Mouse (Mus musculus): ENCODE results near the gene Rusc1. TPM values are rescaled to one million over a fixed set of nuclear protein-coding genes. Genes with fewer than 3 reads are reported as not detected.

Rusc1 gene
- total RNA-seq (2017) = 15.7 to 30.9 TPM (median 22.4 TPM) in 3 replicates

DNA sequence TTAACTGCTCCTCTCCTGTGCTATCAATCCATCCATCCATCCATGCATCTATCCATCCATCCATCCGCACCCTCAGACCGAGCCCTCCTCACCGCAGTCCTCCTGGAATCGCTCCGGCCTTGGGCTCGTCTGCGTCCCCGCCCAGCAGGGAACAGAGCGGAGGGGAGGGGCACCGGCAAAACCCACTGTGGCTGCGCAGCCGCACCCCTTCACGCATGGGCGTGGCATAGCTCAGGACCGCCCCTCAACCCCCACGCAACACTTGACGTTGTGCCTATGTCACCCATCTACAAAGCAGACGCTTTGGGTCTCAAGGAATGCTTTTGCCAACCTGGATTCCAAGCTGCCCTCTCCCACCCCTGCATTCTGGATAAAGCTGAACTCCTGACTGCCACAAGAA lies at the start of gene Rusc1:
TSS of gene Rusc1 (minus strand) at position 137 of the 400 bp plus-strand sequence.
- no peak for ATAC-seq (replicated peaks; ENCODE audit: insufficient number of reproducible peaks, low FRiP score, low TSS enrichment, poor library complexity, severe bottlenecking)

DNA sequence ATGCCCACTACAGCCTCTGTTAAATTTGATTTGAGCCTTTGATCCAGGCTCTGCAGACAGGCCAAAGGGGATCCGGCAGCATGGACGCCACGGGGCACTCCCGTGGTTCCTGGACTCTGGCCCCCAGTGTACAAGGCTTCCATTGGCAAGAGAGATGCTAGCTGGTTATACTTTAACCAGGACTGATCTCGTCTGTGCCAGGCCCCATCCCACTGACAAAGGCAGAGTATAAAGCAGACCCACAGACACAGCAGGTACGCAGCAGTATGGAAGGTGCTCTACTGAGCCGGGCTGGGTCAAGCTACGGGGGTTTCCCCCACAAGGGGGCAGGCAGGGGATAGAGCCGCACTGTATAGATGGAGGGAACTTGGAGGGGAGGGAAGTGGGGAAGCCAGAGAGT lies 43.3 kb upstream of the Rusc1 start:
- ATAC-seq (replicated peaks; ENCODE audit: insufficient number of reproducible peaks, low FRiP score, low TSS enrichment, poor library complexity, severe bottlenecking) = no peak

DNA sequence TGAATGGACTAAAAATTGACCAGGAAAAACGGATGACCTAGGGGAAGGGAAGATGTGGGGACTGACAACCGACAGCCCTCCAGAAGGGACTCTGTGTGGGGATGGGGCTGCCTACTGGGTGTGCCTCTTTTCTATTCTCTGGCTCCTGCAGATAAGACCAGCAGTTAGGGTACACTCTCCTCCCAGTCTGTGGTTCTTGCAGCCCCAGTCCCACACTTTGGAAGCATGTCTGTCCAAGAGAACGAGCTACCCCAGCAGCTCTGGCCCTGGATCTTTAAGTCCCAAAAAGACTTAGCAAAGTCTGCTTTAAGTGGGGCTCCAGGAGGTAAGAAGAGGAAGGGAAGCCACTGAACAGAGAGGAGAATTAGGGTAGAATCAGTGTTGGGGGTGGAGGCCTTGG lies 42.8 kb upstream of the Rusc1 start, which contains the start of gene Pklr:
TSS of gene Pklr (plus strand) at position 185 of the 400 bp plus-strand sequence.
- ATAC-seq (replicated peaks; ENCODE audit: insufficient number of reproducible peaks, low FRiP score, low TSS enrichment, poor library complexity, severe bottlenecking) = no peak

DNA sequence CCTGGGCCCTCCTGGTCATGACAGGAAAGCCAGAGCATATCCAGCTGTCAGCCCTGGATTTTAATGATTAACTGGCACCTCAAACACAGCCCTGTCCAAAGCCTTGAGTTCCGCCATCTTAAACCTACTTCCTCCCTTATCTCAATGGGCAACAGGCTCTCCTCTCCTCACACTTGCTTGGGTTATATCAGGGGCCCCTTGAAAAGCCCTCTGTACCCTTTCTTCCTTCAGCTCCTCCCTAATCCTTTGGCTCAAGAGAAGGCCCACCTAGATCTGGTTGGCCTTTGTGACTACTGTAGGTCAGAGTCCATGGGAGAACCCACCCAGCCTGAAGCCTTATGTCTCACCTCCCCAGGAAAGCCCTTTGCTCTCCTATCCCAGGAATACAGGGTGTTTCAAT lies 40.6 kb upstream of the Rusc1 start:
- no peak for ATAC-seq (replicated peaks; ENCODE audit: insufficient number of reproducible peaks, low FRiP score, low TSS enrichment, poor library complexity, severe bottlenecking)

DNA sequence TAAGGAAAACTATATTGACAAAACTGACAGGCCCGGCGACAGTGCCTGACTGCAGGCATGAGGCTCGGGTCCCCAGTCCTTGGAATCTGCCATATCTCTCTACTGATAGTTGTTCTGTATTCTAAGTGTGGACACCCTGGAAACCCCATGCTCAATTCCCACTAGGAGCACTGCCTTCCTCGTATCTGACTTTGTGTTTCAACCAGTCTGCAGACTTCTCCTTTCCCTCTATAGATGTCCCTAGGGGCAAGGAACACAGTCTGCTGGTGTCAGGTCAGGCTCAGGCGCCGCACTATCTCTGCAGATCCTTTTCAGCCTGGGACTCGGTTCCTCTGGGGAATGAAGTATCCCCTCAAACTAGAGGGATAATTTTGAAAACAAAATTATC lies 39.9 kb upstream of the Rusc1 start:
- no peak for ATAC-seq (replicated peaks; ENCODE audit: insufficient number of reproducible peaks, low FRiP score, low TSS enrichment, poor library complexity, severe bottlenecking)

DNA sequence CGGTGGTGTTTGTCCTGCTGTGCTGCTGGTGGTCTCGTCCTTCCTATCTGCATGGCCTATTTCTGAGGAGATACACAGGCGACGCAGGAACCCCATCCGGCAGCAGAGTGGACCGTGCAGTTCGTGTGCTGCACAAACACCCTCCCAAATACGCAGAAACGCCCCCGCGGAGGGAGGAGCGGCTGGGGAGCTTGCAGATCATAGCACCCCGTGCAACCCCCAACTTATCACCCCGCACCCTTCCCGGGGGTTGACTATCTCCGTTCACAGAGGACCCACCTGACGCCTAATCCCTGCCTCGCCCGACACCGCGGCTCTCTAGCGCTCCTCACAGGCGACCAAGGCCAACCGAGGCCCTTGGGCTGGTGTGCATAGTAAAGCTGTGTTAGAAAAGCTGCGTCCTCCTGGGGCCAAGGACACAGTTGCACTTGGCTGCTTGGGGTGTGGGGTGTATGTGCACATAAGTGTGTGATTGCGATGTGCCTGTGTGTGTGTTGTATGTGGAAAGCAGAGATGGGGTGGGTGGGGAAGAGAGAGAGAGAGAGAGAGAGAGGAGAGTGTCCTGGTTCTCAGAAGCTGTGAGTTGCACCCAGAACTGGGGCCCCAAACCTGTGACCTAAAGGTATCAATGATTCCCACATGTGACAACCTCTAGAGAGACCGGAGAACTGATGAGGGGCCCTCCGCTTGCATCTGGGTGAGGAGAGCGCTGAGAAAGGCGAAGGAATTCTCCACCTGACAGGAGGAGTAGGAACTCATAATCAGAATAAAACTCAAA lies 39.4 kb upstream of the Rusc1 start:
- no peak for ATAC-seq (replicated peaks; ENCODE audit: insufficient number of reproducible peaks, low FRiP score, low TSS enrichment, poor library complexity, severe bottlenecking)

DNA sequence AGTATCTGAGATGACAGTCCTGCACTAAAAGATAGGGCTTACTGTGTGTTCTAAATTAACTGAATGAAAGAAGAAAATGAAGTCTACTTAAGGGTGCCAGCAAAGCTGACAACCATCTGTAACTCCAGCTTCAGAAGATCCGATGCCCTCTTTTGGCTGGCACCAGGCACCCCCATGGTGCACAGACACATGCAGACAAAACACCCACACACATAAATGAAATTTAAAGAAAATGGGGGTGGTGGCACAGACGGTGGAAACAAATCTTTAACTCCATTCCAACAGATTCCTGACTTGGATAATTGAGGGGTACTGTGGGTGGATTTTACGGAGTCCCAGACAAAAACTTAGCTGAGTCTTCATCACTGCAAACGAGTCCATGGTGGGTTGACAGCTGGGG lies 38.7 kb upstream of the Rusc1 start:
- no peak for ATAC-seq (replicated peaks; ENCODE audit: insufficient number of reproducible peaks, low FRiP score, low TSS enrichment, poor library complexity, severe bottlenecking)

DNA sequence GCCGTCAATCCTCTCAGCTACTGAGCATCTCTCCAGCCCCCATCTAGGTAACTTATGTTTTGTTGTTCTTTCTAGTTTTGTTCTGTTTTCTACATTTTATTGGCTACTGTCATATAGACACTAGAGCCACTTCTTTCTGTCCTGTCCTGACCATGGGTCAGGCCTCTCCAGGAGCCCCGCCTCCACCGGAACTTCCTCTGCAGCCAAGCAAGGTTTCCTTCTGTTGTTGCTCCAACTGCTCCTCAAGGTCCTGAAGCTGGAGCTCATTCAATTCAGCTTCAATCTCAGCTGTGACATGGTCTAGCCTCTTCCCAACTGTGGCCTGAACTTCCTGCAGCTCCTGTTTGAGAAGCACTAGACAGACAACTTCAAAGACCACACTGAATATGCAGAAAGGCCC lies 36.8 kb upstream of the Rusc1 start:
- no peak for ATAC-seq (replicated peaks; ENCODE audit: insufficient number of reproducible peaks, low FRiP score, low TSS enrichment, poor library complexity, severe bottlenecking)

DNA sequence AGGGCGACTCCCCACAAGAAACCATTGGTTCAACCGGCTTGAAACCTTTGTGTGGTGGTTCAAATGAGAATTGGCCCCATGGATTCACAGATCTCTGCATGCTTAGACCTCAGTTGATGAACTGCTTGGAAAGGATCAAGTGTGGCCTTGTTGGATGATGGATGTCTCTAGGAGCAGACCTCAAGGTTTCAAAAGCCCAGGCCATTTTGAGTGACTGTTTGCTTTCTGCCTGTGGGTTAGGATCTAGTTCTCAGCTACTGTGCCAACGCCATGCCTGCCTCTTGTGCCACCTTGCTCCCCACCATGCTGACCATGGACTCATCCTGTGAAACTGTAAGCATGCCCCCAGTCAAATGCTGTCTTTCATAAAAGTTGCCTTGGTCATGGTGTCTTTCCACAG lies 32.9 kb upstream of the Rusc1 start:
- ATAC-seq (replicated peaks; ENCODE audit: insufficient number of reproducible peaks, low FRiP score, low TSS enrichment, poor library complexity, severe bottlenecking) = no peak

DNA sequence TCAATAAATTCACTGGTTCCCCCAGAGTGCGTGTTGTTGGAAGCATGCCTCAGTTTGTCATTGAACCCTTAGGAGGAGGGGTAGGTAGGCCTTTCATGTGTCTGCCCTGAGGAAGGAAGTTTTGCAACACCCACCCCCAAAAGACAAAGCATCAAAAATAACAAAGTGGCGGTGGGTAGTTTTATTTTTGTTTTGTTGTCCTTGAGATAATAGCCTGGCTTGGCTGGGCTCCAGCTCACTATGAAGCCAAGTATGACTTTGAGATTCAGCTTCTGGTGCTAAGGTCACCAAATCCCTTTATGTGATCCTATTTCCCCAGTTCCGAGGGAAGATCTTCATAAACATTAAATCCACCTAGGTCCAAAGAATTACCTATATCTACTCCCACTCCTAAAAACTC lies 31.1 kb upstream of the Rusc1 start:
- ATAC-seq (replicated peaks; ENCODE audit: insufficient number of reproducible peaks, low FRiP score, low TSS enrichment, poor library complexity, severe bottlenecking) = no peak

DNA sequence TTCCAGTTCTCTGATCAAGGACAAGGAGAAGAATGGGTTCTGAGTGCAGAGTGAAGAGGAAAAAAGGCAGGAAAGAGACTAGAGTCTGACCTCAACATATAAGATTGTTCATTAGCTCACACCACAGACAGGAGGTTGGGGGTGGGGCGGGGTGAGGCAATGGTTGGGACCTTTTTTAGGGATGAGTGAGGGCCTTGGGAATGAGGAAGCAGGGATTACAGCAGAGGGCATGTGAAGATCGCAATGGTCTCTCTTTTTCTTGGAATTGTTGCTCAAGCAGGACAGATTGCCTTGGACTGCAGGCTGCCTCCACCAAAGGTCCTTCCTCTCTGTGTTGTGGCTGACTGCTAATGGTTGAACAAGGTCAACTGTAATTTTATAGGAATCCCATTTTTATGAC lies 30.2 kb upstream of the Rusc1 start:
- no peak for ATAC-seq (replicated peaks; ENCODE audit: insufficient number of reproducible peaks, low FRiP score, low TSS enrichment, poor library complexity, severe bottlenecking)

DNA sequence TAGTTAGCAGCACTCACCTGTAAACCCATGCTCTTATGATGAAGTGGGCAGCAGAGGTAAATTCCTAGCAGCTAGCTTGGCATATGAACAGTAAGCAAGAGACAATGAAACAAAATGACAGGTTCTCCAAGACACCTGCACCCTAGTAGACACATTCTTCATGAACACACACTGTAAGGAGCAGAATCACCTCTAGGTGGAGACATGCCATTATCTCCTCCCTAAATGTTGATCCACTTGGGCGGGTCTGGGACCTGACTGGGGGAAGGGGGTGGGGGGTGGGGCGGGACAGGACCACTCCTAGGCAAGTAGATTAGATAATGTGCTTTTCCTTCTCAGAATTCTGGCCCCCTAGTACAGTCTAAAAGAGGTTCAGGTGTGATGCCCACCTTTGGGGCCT lies 22.4 kb upstream of the Rusc1 start:
- ATAC-seq (replicated peaks; ENCODE audit: insufficient number of reproducible peaks, low FRiP score, low TSS enrichment, poor library complexity, severe bottlenecking) = no peak

DNA sequence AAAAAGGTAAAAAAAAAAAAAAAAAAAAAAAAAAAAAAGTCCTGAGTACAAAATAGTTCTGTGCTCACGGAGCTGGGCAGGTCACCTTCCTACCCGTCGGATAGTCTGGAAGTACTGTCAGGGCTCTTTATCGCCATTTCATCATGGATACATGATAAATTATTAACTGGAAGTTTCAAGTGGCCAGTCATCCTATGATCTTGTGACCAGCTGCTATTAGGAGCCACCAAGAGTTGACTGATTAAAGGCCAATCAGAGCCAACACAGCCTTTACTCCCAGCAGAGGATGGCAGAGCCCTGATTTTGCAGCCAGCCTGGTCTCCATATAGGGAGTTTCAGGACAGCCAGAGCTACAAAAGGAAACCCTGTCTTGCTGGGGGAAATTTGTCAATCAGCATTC lies 19.9 kb upstream of the Rusc1 start:
- ATAC-seq (replicated peaks; ENCODE audit: insufficient number of reproducible peaks, low FRiP score, low TSS enrichment, poor library complexity, severe bottlenecking) = no peak

DNA sequence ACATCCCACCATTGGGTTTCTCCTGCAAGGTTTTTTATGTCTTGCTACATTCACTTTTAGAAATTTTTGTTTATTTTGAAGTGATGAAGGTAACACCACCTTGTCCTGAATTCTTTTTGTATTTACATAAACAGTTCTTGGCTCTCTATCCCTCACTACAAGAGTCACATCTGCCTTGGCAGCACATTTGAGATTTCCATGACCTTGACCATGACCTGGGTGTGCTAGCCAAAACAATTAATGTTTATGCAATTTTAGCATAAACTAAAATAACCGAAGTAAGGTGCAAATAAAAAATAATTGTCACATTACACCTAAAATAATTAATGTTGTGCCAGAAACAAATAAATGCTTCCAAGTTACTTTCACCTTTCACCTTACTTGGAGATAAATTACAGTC lies 15.0 kb upstream of the Rusc1 start:
- ATAC-seq (replicated peaks; ENCODE audit: insufficient number of reproducible peaks, low FRiP score, low TSS enrichment, poor library complexity, severe bottlenecking) = no peak

DNA sequence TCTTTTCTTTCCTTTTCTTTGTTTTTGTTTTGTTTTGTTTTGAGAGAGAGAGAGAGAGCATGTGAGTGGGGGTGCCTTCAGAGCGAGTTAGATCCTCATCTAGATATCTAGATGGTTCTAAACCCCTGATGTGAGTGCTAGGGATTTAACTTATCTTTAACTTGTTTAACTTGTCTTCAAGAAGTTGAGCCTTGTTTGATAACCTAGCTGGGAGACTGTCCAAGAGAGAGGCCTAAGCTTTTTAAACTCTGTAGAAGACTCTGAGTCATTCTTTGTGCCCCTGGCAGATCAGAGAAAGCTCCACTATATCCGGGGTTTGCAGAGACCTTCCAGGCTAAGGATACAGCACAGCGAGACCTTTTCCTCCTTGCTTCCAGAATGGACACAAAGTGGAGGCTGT lies 14.4 kb upstream of the Rusc1 start:
- ATAC-seq (replicated peaks; ENCODE audit: insufficient number of reproducible peaks, low FRiP score, low TSS enrichment, poor library complexity, severe bottlenecking) = no peak

DNA sequence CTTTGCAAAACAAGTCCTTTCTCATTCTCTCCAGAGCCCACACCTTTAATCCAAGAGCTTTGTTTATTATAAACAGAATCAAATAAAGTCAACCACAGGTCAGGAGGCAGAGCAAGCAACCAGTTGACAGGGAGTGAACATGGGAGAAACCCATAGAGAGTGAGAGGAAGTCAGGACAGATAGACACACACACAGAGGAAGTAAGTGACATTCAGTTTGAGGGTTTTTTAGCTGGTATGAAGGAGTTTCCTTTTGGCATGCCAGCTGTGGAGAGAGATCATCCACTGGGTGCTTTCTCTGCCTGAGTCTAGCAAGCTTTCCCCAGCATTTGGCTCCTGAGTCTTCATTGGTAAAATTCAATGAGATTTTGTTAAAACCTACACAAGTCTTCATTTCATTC lies 13.8 kb upstream of the Rusc1 start:
- ATAC-seq (replicated peaks; ENCODE audit: insufficient number of reproducible peaks, low FRiP score, low TSS enrichment, poor library complexity, severe bottlenecking) = no peak

DNA sequence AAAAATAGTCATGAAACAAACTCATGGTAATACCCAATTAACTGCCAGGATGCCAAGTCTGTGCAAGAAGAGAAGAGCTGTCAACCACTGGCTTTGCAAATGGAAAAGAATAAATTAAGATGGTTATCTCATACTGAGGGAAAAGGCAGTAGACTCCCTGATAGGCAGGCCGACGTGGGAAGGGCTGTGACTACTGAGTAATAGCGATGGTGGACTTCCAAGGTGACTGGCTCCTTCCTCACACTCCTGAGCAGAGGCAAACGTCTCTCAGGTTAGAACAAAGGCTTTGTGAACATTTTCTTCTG lies 10.1 kb upstream of the Rusc1 start:
- no peak for ATAC-seq (replicated peaks; ENCODE audit: insufficient number of reproducible peaks, low FRiP score, low TSS enrichment, poor library complexity, severe bottlenecking)

DNA sequence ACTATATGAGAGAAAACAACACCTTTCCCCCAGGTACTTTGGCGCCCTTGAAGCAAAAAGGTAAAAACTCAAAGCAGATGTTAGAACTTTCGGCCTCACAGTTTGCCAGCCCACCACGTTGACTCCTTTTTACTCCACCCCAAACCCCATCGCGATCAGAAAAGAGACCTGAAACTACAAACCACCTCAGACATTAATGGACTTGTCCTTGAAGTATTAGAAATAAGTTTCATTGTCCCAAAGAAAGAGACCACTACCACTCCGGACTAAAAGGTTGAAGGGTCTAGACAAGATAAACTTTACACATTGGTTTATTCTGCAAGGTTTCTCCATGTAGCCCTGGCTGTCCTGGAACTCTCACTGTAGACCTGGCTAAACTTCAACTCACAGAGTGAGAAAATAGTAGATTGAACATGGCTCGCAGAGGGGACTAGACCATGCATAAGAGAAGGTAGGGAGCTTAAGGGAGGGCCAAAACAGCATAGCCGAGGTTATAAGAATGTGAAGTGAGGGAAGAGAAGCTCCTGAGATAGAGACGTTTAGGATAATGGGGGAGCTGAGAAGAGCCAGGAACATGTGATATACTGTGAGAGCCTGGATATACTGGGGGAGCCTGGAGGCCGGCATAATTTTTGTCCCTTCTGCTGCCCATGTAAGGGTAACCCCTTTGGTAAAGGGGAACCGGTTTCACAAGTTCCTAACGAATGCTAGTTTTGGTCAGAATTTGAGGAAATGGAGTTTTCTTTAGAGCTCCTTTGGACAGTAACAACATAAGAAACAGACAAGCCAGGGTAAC lies 9.6 kb upstream of the Rusc1 start:
- no peak for ATAC-seq (replicated peaks; ENCODE audit: insufficient number of reproducible peaks, low FRiP score, low TSS enrichment, poor library complexity, severe bottlenecking)

DNA sequence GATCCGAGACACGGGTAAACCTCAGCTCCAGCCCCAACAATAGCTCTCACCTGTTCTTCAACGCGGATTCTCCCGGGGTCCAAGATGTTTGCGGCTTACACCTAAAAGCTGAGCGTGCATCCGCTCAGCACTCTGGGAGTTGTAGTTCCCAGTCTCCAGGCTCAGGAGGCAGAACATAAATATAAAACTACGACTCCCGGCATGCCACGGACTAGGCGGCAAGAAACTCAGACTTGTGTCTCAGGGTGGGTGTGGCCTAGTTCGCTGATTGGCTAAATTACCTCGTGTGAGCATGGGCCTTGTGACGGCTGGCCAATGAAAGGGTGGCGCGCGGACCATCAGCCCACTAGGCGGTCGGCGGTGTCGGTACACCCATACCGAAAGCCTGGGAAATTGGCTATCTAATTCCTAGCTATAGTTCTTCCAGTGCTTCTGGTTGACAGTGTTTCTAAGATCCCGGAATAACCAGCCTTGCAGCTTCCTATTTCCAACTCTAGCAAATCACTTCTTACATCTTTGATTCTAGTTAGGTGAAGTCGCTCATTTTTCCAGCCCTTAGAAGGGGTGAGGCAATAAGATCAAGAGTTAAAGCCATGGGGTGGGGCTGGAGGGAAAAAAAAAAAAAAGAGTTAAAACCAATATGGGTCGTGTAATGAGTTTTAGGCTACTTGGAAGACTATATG lies 8.8 kb upstream of the Rusc1 start, which contains the start of gene Fdps:
TSS of gene Fdps (minus strand) at position 148 of the 683 bp plus-strand sequence.
- ATAC-seq (replicated peaks; ENCODE audit: insufficient number of reproducible peaks, low FRiP score, low TSS enrichment, poor library complexity, severe bottlenecking) = peak; percentile 99

DNA sequence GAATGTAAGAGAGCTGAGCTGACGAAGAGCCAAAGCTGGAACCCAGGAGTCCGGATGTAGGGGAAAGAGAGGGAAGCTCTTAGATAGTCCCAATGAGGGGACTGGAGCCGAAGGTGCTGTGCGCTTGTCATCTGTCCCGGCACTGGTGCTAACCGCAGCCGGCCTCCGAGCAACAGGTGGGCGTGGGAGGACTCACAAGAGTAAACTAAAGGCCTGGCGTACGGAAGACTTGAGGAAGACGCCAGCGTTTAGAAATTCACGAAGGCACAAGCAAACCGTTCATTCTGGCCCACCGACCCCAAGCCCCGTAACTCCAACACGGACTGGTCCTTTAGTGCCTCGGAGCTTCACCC lies 8.3 kb upstream of the Rusc1 start:
- ATAC-seq (replicated peaks; ENCODE audit: insufficient number of reproducible peaks, low FRiP score, low TSS enrichment, poor library complexity, severe bottlenecking) = no peak
